Mouse (Mus musculus) ES-Bruce4 (cell line): Measurements from ENCODE around the gene Agpat1.

Source experiments
- CTCF ChIP-seq: IDR thresholded peaks from one replicate; pipeline ENCODE4 v1.8.1; 2011; ENCODE audit warnings: low read depth, low read length
- EP300 ChIP-seq: IDR thresholded peaks from 2 replicates; pipeline ENCODE4 v1.6.1; 2011; ENCODE audit warnings: low read depth, low read length; ENCODE audit not compliant: insufficient read depth
- POLR2A ChIP-seq: IDR thresholded peaks from one replicate; pipeline ENCODE4 v1.8.1; 2011; ENCODE audit warnings: low read length; ENCODE audit not compliant: insufficient read depth

DNA sequence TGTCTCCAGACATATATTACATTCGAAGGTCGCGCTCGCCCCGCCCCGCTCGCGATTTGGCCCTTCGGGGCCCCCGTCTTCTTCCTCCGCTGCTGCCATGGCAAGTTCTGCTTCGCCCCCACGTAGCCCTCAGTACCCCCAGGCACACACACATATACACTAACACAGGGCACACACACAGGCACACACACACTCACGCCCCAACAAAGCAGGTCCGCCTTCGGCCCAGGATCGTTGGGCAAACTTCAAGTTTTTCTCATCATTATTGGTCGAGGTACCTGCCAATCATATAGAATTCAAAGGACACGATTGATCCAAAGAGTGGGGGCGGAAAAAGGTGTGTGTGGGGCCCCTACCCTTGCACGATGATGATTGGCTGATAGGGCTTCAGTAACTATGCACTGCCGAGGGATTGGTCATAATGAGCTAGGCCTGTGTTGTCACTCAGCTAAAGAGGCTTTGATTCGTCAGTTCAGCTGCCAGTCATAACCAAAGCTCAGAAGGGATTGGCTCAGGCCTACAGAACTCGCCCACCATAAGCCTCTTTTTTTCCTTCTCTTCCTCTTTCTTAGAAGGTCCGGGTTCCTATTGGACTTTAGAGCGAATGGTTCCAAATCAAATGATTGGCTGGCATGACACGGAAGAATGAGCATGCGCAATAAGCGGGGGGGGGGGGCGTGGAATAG, 544 bp upstream of the Agpat1 start, which contains the start of gene Rnf5:
- TF ChIP-seq CTCF (no peak), EP300 (no peak), POLR2A (no peak)
